Mouse (Mus musculus): Measurements from ENCODE around the gene Vps51. TPM values are rescaled to one million over a fixed set of nuclear protein-coding genes. Genes with fewer than 3 reads are reported as not detected.

Vps51 gene
- 63.3 TPM for polyA plus RNA-seq (2021)

- ChIA-PET POLR2A (interaction anchor here (1.1 to 1.8 kb wide), 3 partner anchors 9 to 41 kb away, joined by 3 to 6 read pairs (median 4); partner anchors contain the start of gene Sac3d1), CTCF (interaction anchor here (3.9 kb wide), 1 partner anchor 9 kb away, joined by 27 read pairs; the partner anchor contains the start of gene Tm7sf2)
- DNase-seq (ENCODE audit: low read depth, low spot score) = no peak
Measured at GRCm38 (mm10) chr19:6076564-6077393, at the start of gene Vps51. Vps51 (minus strand) TSS chr19:6077231.

GRCm38 (mm10) chr19:6126289-6126688, 49.3 kb upstream of the Vps51 start:
- ATAC-seq = no peak
- ChIA-PET CTCF (interaction anchor here (3.9 kb wide), 1 partner anchor 15 kb away, joined by 19 read pairs; the partner anchor contains the start of genes Arl2 and Batf2), POLR2A (no interaction called here)
- in situ Hi-C loops (cut with MboI; ENCODE audit: low pct_unique_long_range_greater_than_20kb) = loop anchor here (5.0 kb wide), 1 partner anchor 164 kb away; the partner anchor contains the start of gene Pola2
- peak; percentile 88 for TF ChIP-seq CTCF (IDR thresholded peaks at IDR 0.05)
- DNase-seq (ENCODE audit: low read depth, low spot score) = no peak
- H3K27me3 ChIP-seq = no peaks in the 10 kb centered on the region

More at GRCm38 (mm10) chr19:6076564-6077393, at the start of gene Vps51:
- in situ Hi-C loops (cut with MboI; ENCODE audit: low pct_unique_long_range_greater_than_20kb) = no loop called here
- peak; percentile 63 for ATAC-seq
- no peaks in the 10 kb centered on the region for H3K27me3 ChIP-seq
- no peak for TF ChIP-seq CTCF (IDR thresholded peaks at IDR 0.05)

- DNase-seq (ENCODE audit: low read depth, low spot score) (no peak), ATAC-seq (no peak)
- H3K27me3 ChIP-seq = no peaks in the 10 kb centered on the region
- CTCF ChIA-PET = interaction anchor here (3.9 kb wide), 1 partner anchor 17 kb away, joined by 19 read pairs; the partner anchor contains the start of genes Arl2 and Batf2
- TF ChIP-seq CTCF (IDR thresholded peaks at IDR 0.05) = no peak
- POLR2A ChIA-PET = interaction anchor here (0.6 to 0.8 kb wide), 2 partner anchors 47 to 169 kb away, joined by 3 read pairs; no protein-coding TSS in a partner anchor
- in situ Hi-C loops (cut with MboI; ENCODE audit: low pct_unique_long_range_greater_than_20kb) = loop anchor here (5.0 kb wide), 1 partner anchor 163 kb away; the partner anchor contains the start of gene Pola2
Measured at GRCm38 (mm10) chr19:6124898-6125297, 47.9 kb upstream of the Vps51 start.

DNA sequence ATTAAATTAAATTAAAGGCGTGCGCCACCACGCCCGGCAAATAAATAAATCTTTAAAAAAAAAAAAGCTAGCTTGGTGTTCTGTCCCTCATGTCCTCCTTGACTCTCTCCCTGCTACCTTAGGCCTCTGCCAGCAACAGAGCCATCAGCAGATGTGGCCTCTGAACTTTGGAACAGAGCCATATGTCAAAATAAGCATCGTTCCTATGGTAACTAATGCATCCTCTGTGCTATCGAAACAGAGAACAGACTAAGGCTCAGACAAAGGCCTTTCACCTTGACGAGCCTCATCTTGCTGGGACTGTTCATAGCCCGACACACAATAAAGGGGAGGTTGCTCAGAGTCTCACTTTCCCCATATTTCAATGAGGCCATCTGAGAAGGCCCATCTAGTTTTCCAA, 46.3 kb upstream of the Vps51 start:
- DNase-seq (ENCODE audit: low read depth, low spot score) (no peak), ATAC-seq (no peak)
- in situ Hi-C loops (cut with MboI; ENCODE audit: low pct_unique_long_range_greater_than_20kb) = no loop called here
- POLR2A ChIA-PET = no interaction called here
- CTCF ChIA-PET = interaction anchor here (2.0 kb wide), 1 partner anchor 106 kb away, joined by 4 read pairs; no protein-coding TSS in a partner anchor
- no peaks in the 10 kb centered on the region for H3K27me3 ChIP-seq
- TF ChIP-seq CTCF (IDR thresholded peaks at IDR 0.05) = no peak

DNA sequence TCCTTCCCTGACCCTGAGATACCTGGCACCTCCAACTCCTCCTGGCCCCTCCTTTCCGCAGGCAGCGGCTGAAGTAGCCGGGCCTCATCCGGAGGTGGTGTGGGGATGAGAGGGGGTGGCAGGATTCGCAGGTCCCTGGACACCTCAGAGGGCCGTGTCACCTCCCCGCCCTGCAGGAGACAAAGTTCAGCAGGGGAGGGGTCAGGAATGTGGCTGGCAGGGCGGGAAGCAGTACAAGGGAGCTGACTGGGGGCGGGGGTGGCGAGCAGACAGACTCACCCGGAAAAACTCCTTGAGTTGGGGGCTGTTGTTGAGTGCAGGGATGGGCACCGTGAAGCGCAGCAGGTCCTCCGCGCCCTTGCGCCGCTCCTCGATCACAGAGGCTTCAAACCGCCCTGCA, 44.7 kb upstream of the Vps51 start:
- CTCF ChIA-PET = interaction anchor here (1.2 kb wide), 1 partner anchor 19 kb away, joined by 4 read pairs; the partner anchor contains the start of genes Arl2 and Batf2
- in situ Hi-C loops (cut with MboI; ENCODE audit: low pct_unique_long_range_greater_than_20kb) = no loop called here
- ATAC-seq = no peak
- POLR2A ChIA-PET = no interaction called here
- no peak for TF ChIP-seq CTCF (IDR thresholded peaks at IDR 0.05)
- no peak for DNase-seq (ENCODE audit: low read depth, low spot score)
- no peaks in the 10 kb centered on the region for H3K27me3 ChIP-seq

- TF ChIP-seq CTCF (IDR thresholded peaks at IDR 0.05) = no peak
- ATAC-seq (no peak), DNase-seq (ENCODE audit: low read depth, low spot score) (no peak)
- POLR2A ChIA-PET = interaction anchor here (0.6 to 1.5 kb wide), 3 partner anchors 27 to 62 kb away, joined by 3 to 6 read pairs (median 5); partner anchors contain the start of gene Vps51
- no peaks in the 10 kb centered on the region for H3K27me3 ChIP-seq
- CTCF ChIA-PET = interaction anchor here (0.7 to 1.0 kb wide), 2 partner anchors 22 to 52 kb away, joined by 3 read pairs; no protein-coding TSS in a partner anchor
- in situ Hi-C loops (cut with MboI; ENCODE audit: low pct_unique_long_range_greater_than_20kb) = no loop called here
Measured at GRCm38 (mm10) chr19:6118677-6119185, 41.7 kb upstream of the Vps51 start.

DNA sequence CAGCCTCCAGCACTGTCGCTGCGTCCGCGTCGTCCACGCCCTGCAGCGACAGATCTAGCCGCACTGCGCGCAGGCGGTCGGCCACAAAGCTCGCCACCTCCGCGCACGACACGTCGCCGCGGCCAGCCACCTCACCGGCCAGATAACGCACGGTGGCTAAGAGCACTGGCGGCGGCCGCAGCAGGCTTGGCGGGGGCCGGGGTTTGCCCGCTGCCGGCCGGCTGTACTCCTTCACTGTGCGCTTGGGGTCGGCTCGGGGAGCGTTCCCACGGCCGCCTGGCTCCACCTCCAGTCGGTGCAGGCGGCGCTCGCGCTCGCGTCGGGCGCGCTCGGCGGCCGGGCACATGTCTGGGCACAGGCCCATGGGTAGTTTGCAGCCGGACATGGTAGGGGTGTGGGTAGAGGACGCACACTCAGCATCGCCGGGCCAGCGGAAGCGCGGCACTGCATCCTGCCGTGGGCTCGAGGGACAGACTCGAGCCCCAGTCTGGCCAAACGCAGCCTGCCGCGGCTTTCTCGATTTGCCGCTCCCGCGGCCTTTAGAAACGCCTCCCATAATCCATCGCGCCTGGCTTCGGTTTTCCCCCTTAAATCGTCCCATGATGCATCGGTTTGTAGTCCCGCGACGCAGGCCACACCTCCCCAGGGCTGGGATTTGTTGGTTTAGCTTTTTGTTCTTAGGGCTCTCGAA, 41.1 kb upstream of the Vps51 start, which contains the start of gene Sac3d1:
Gene Sac3d1 (minus strand): TSS at position 665 of the 691 bp plus-strand sequence.
- in situ Hi-C loops (cut with MboI; ENCODE audit: low pct_unique_long_range_greater_than_20kb) = no loop called here
- DNase-seq (ENCODE audit: low read depth, low spot score) = peak; percentile 67
- CTCF ChIA-PET = interaction anchor here (1.0 kb wide), 1 partner anchor 21 kb away, joined by 3 read pairs; no protein-coding TSS in a partner anchor
- no peaks in the 10 kb centered on the region for H3K27me3 ChIP-seq
- no peak for TF ChIP-seq CTCF (IDR thresholded peaks at IDR 0.05)
- POLR2A ChIA-PET = interaction anchor here (1.0 to 1.5 kb wide), 4 partner anchors 9 to 72 kb away, joined by 3 to 5 read pairs (median 3); partner anchors contain the start of genes Syvn1 and Vps51
- peak; percentile 54 for ATAC-seq

GRCm38 (mm10) chr19:6117346-6117985, 40.4 kb upstream of the Vps51 start:
- ChIA-PET CTCF (no interaction called here), POLR2A (interaction anchor here (1.0 to 1.5 kb wide), 4 partner anchors 10 to 71 kb away, joined by 3 to 5 read pairs (median 3); partner anchors contain the start of genes Syvn1 and Vps51)
- no peak for DNase-seq (ENCODE audit: low read depth, low spot score)
- peak; percentile 23 for ATAC-seq
- TF ChIP-seq CTCF (IDR thresholded peaks at IDR 0.05) = no peak
- in situ Hi-C loops (cut with MboI; ENCODE audit: low pct_unique_long_range_greater_than_20kb) = no loop called here
- H3K27me3 ChIP-seq = no peaks in the 10 kb centered on the region

GRCm38 (mm10) chr19:6116113-6116850, 39.3 kb upstream of the Vps51 start:
- DNase-seq (ENCODE audit: low read depth, low spot score) = no peak
- no peak for TF ChIP-seq CTCF (IDR thresholded peaks at IDR 0.05)
- H3K27me3 ChIP-seq = no peaks in the 10 kb centered on the region
- in situ Hi-C loops (cut with MboI; ENCODE audit: low pct_unique_long_range_greater_than_20kb) = no loop called here
- no peak for ATAC-seq
- POLR2A ChIA-PET = interaction anchor here (1.0 kb wide), 1 partner anchor 247 kb away, joined by 4 read pairs; no protein-coding TSS in a partner anchor
- CTCF ChIA-PET = interaction anchor here (0.6 to 2.3 kb wide), 2 partner anchors 10 to 49 kb away, joined by 3 to 7 read pairs; no protein-coding TSS in a partner anchor

Data from Patski (cell line).